ENCODE assay signal across 9 mouse cellular contexts in the genomic region with DNA sequence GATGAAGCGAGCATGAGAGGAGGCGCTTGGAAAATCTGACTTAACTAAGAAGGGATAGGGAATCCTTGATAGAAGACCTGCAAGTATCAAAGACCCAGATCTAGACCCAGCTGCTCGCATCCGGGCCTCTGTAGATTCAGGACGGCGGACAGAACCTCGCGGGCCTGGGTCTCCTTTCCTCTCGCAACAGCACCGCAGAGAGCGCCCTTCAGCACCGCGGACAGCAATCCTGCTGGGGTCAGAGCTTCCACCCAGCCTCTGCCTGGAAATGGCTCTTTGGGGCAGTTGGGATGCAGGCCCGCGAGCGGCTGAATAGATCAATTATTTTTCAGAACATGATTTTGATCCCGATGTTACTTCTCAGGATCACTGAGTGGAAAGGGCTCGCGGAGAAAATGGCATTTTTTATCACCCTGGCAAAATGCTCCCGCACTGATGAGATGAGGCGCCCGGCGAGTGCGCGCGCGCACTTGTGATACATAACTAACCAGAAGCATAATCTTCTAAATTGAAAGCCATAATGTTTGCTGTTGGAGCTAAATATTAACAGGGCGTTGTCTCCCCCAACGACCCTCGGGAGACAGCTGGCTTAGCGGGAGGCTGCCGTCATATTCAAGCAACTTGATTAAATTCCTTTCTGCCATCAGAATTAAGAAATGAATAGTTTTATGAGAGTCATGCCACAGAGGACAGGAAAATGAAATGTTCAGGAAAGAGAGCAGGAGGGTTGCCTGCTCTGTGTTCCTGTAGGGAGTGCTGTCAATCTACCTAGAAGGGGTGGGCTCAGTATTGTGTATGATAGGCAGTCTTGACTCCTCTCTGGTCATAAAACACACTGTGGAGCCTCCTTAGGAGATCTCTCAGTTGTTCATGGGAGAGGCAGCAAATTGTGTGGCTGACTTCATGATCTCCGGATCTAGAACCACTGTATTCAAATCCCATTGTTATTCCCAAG.
DNase-seq lines count a peak whose midpoint lies in the region; ATAC-seq and TF ChIP-seq lines count a peak whose summit lies in the region.
"Had no signal": no experiment of that assay in that cellular context is flagged by ENCODE, and none has a peak within 500 bp of the region (broad histone marks: within the 10 kb centered on the region; RNA-seq: fewer than 3 reads in every experiment).

No protein-coding gene starts in this region.

- WGBS in limb, embryonic 14.5 days = 24% methylated on average over 32 of the region's 33 CpGs
- WGBS in neural tube, embryonic 11.5 days = 21% methylated on average over 33 of the region's 33 CpGs
- WGBS in cerebellum, adult 2 months = 30% methylated on average over 33 of the region's 33 CpGs

- TF ChIP-seq CTCF in cerebellum, adult 2 months (IDR thresholded peaks at IDR 0.05; ENCODE audit: borderline replicate concordance, insufficient read depth, low read depth, low read length) = no peak

- H3K4me2 ChIP-seq in limb, embryonic 14.5 days (replicated peaks; ENCODE audit: low read depth, low read length, severe bottlenecking) = no peak overlapping the region
- H3K4me2 ChIP-seq in neural tube, embryonic 11.5 days (ENCODE audit: low read depth) = no peak overlapping the region
- H3K4me2 ChIP-seq: embryonic facial prominence, embryonic 15.5 days had no signal

- no peak for TF ChIP-seq POLR2A in limb, embryonic 14.5 days (IDR thresholded peaks at IDR 0.05; ENCODE audit: borderline replicate concordance, extremely low read depth, insufficient read depth, insufficient read length)
- no peak for TF ChIP-seq POLR2A in cerebellum, adult 2 months (IDR thresholded peaks at IDR 0.05; ENCODE audit: borderline replicate concordance, insufficient read depth, low read length)

- peak; percentile 67 to 76 for ATAC-seq in hematopoietic stem cell, adult 5-6 weeks (replicated peaks in 1 of 2; ENCODE audit: insufficient read depth in 1 of 2, low FRiP score in 2 of 2, low TSS enrichment in 1 of 2, low read depth in 1 of 2, poor library complexity in 2 of 2, severe bottlenecking in 2 of 2)
- no peak for ATAC-seq in limb, embryonic 14.5 days (ENCODE audit: low FRiP score, low read depth)
- ATAC-seq in neural tube, embryonic 11.5 days (ENCODE audit: insufficient read depth, low FRiP score, low TSS enrichment) = no peak

- DNase-seq in 3T3-L1 (ENCODE audit: low read depth, low spot score) (peak; percentile 4), A20 (ENCODE audit: low read depth, low spot score) (peak; percentile 18)
- peak; percentile 95 for DNase-seq in embryo, embryonic 10 days (ENCODE audit: low spot score)
- DNase-seq in limb, embryonic 14.5 days (ENCODE audit: low spot score) = peak; percentile 85
- peak; percentile 87 for DNase-seq in neural tube, embryonic 11.5 days (ENCODE audit: low spot score)
- DNase-seq in urinary bladder, postnatal 4 days (ENCODE audit: low spot score in 2 of 2) = peak; percentile 64 to 89
- DNase-seq in cerebellum, adult 2 months = no peak

- H3K27me3 ChIP-seq in limb, embryonic 14.5 days (ENCODE audit: control insufficient read depth, insufficient read depth, low read length) = no peaks in the 10 kb centered on the region
- no peaks in the 10 kb centered on the region for H3K27me3 ChIP-seq in neural tube, embryonic 11.5 days (ENCODE audit: control insufficient read depth, insufficient read depth, low read length)
- no peaks in the 10 kb centered on the region; the same call in 1 of the 2 replicates for H3K27me3 ChIP-seq in cerebellum, adult 2 months (ENCODE audit: control insufficient read depth, insufficient read depth, low read length)
- H3K27me3 ChIP-seq: embryonic facial prominence, embryonic 15.5 days had no signal

- no peaks in the 10 kb centered on the region for H3K36me3 ChIP-seq in limb, embryonic 14.5 days (ENCODE audit: control insufficient read depth, insufficient read depth, low read length)
- H3K36me3 ChIP-seq in neural tube, embryonic 11.5 days (ENCODE audit: control insufficient read depth, insufficient read depth, low read length) = no peaks in the 10 kb centered on the region
- H3K36me3 ChIP-seq: embryonic facial prominence, embryonic 15.5 days had no signal

- no peak overlapping the region for H3K9ac ChIP-seq in limb, embryonic 14.5 days (ENCODE audit: low read depth, low read length, severe bottlenecking)
- H3K9ac ChIP-seq in neural tube, embryonic 11.5 days (ENCODE audit: low read length) = no peak overlapping the region
- H3K9ac ChIP-seq: embryonic facial prominence, embryonic 15.5 days had no signal

- no peak overlapping the region for H3K4me3 ChIP-seq in limb, embryonic 14.5 days (replicated peaks; ENCODE audit: low read length)
- H3K4me3 ChIP-seq in neural tube, embryonic 11.5 days (ENCODE audit: low read depth, low read length) = no peak overlapping the region
- no peak overlapping the region for H3K4me3 ChIP-seq in cerebellum, adult 2 months (replicated peaks; ENCODE audit: insufficient read depth, low read depth, low read length)
- H3K4me3 ChIP-seq: embryonic facial prominence, embryonic 15.5 days had no signal

- no peaks in the 10 kb centered on the region for H3K9me3 ChIP-seq in limb, embryonic 14.5 days (ENCODE audit: control insufficient read depth, low read length)
- no peaks in the 10 kb centered on the region for H3K9me3 ChIP-seq in neural tube, embryonic 11.5 days (ENCODE audit: control insufficient read depth, low read length)
- H3K9me3 ChIP-seq: embryonic facial prominence, embryonic 15.5 days had no signal

- H3K4me1 ChIP-seq in limb, embryonic 14.5 days (ENCODE audit: control insufficient read depth, insufficient read depth, low read length) = no peaks in the 10 kb centered on the region
- H3K4me1 ChIP-seq in neural tube, embryonic 11.5 days (ENCODE audit: control insufficient read depth, insufficient read depth, low read length) = no peaks in the 10 kb centered on the region
- H3K4me1 ChIP-seq in cerebellum, adult 2 months (ENCODE audit: control insufficient read depth, insufficient read depth, low read length) = no peaks in the 10 kb centered on the region
- H3K4me1 ChIP-seq: embryonic facial prominence, embryonic 15.5 days had no signal

- H3K27ac ChIP-seq in limb, embryonic 14.5 days (replicated peaks; ENCODE audit: low read depth, low read length) = no peak overlapping the region
- H3K27ac ChIP-seq in neural tube, embryonic 11.5 days (ENCODE audit: low read depth, low read length) = no peak overlapping the region
- no peak overlapping the region for H3K27ac ChIP-seq in cerebellum, adult 2 months (ENCODE audit: insufficient read depth, low read length)
- H3K27ac ChIP-seq: embryonic facial prominence, embryonic 15.5 days had no signal

Comparison
In these comparisons a context has a peak if more than half of its experiments do, and no peak if none do; other contexts are left out.
1. DNase-seq: peak in 3T3-L1 (single experiment), A20 (single experiment), embryo, embryonic 10 days (single experiment), limb, embryonic 14.5 days (single experiment), neural tube, embryonic 11.5 days (single experiment) and urinary bladder, postnatal 4 days (2 of 2); none in cerebellum, adult 2 months (0 of 2).
2. ATAC-seq: peak in hematopoietic stem cell, adult 5-6 weeks (2 of 2); none in limb, embryonic 14.5 days (single experiment) and neural tube, embryonic 11.5 days (single experiment).